Mouse (Mus musculus) embryonic facial prominence, embryonic 12.5 days (tissue): ENCODE measurements at regions not wholly inside any gene's neighbourhood (a gene's known extent, or its start where the extent isn't known, plus 50 kb on each side); places are given as distances from the start of the nearest gene placed in this dataset.
A peak's percentile ranks its signal among the peaks of the same experiment; 100 is the strongest.

Experiments
- ATAC-seq: fragments of 200-750 bp; cut with Nextera tagmentation; 2 replicates; pipeline ENCODE4 v1.8.0; 2017; ENCODE audit not compliant: insufficient number of reproducible peaks, insufficient read depth, low FRiP score, low TSS enrichment
- H3K27ac ChIP-seq: fragments of 300-500 bp; sonication (generic); 2 replicates; pipeline ENCODE4 v1.5.1; 2016; ENCODE audit warnings: mild to moderate bottlenecking
- H3K27me3 ChIP-seq: fragments of 300-500 bp; sonication (generic); 2 replicates; pipeline ENCODE4 v1.6.1; 2016; ENCODE audit warnings: mild to moderate bottlenecking, moderate library complexity
- H3K36me3 ChIP-seq: fragments of 300-500 bp; sonication (generic); 2 replicates; pipeline ENCODE4 v1.6.1; 2016; ENCODE audit warnings: mild to moderate bottlenecking
- H3K4me1 ChIP-seq: fragments of 300-500 bp; sonication (generic); 2 replicates; pipeline ENCODE4 v1.6.1; 2016
- H3K4me2 ChIP-seq: fragments of 300-500 bp; sonication (generic); replicated peaks from 2 replicates; pipeline ENCODE4 v1.6.1; 2016; ENCODE audit warnings: mild to moderate bottlenecking, moderate library complexity
- H3K4me3 ChIP-seq: fragments of 300-500 bp; sonication (generic); 2 replicates; pipeline ENCODE4 v1.5.1; 2016; ENCODE audit warnings: mild to moderate bottlenecking
- H3K9ac ChIP-seq: fragments of 300-500 bp; sonication (generic); 2 replicates; pipeline ENCODE4 v1.6.1; 2016; ENCODE audit warnings: mild to moderate bottlenecking, moderate library complexity
- H3K9me3 ChIP-seq: fragments of 300-500 bp; sonication (generic); 2 replicates; pipeline ENCODE4 v1.6.1; 2016; ENCODE audit warnings: mild to moderate bottlenecking, moderate library complexity
- WGBS: fragments of 180-500 bp; shearing (Covaris S2); methylation state at CpG from one replicate; pipeline ENCODE4 v1.1.7; 2016; 5-methylcytosine and 5-hydroxymethylcytosine counted together

GRCm38 (mm10) chr3:34206454-34206853 is 125.3 kb upstream of the Dnajc19 start:
- H3K4me3 ChIP-seq: no peak overlapping the region
- H3K27ac ChIP-seq: no peak overlapping the region
- no peak overlapping the region for H3K4me2 ChIP-seq
- WGBS: 82% methylated on average over 3 of the region's 3 CpGs
- no peaks in the 10 kb centered on the region for H3K36me3 ChIP-seq
- 0 out of 2 replicates have a peak, but pooled peaks cover 3% of the 10 kb centered on the region for H3K9me3 ChIP-seq
- H3K4me1 ChIP-seq: no peaks in the 10 kb centered on the region
- no peak overlapping the region for H3K9ac ChIP-seq
- no peaks in the 10 kb centered on the region for H3K27me3 ChIP-seq
- ATAC-seq: no peak

GRCm38 (mm10) chr3:34198228-34198627 is 117.1 kb upstream of the Dnajc19 start:
- H3K36me3 ChIP-seq: no peaks in the 10 kb centered on the region
- H3K9me3 ChIP-seq: no peaks in the 10 kb centered on the region
- H3K27me3 ChIP-seq: peaks cover 9% of the 10 kb centered on the region; the same call in 1 of the 2 replicates
- H3K9ac ChIP-seq: no peak overlapping the region
- no peak overlapping the region for H3K27ac ChIP-seq
- ATAC-seq: no peak
- no peak overlapping the region for H3K4me2 ChIP-seq
- H3K4me1 ChIP-seq: 0 out of 2 replicates have a peak, but pooled peaks cover 7% of the 10 kb centered on the region
- 24% methylated on average over 8 of the region's 8 CpGs for WGBS
- no peak overlapping the region for H3K4me3 ChIP-seq

GRCm38 (mm10) chr3:34197163-34197455 is 116.0 kb upstream of the Dnajc19 start:
- no peaks in the 10 kb centered on the region for H3K9me3 ChIP-seq
- no peak overlapping the region for H3K4me3 ChIP-seq
- 13% methylated on average over 10 of the region's 10 CpGs for WGBS
- H3K27ac ChIP-seq: no peak overlapping the region
- H3K4me2 ChIP-seq: 0 out of 2 replicates have a peak overlapping the region, but pooled peaks have one; percentile 16
- H3K27me3 ChIP-seq: peaks cover 9% of the 10 kb centered on the region; the same call in 1 of the 2 replicates
- 0 out of 2 replicates have a peak, but pooled peaks cover 7% of the 10 kb centered on the region for H3K4me1 ChIP-seq
- ATAC-seq: no peak
- no peaks in the 10 kb centered on the region for H3K36me3 ChIP-seq
- H3K9ac ChIP-seq: no peak overlapping the region

GRCm38 (mm10) chr3:34196451-34197162 is 115.5 kb upstream of the Dnajc19 start:
- no peaks in the 10 kb centered on the region for H3K9me3 ChIP-seq
- H3K36me3 ChIP-seq: no peaks in the 10 kb centered on the region
- no peak overlapping the region for H3K27ac ChIP-seq
- no peak overlapping the region for H3K4me3 ChIP-seq
- H3K9ac ChIP-seq: no peak overlapping the region
- H3K27me3 ChIP-seq: peaks cover 9% of the 10 kb centered on the region; the same call in 1 of the 2 replicates
- H3K4me1 ChIP-seq: 0 out of 2 replicates have a peak, but pooled peaks cover 7% of the 10 kb centered on the region
- no peak for ATAC-seq
- 0 out of 2 replicates have a peak overlapping the region, but pooled peaks have one; percentile 16 for H3K4me2 ChIP-seq
- WGBS: 31% methylated on average over 22 of the region's 22 CpGs

- 56% methylated on average over 13 of the region's 13 CpGs for WGBS
- H3K27ac ChIP-seq: no peak overlapping the region
- peaks cover 9% of the 10 kb centered on the region; the same call in 1 of the 2 replicates for H3K27me3 ChIP-seq
- 0 out of 2 replicates have a peak, but pooled peaks cover 7% of the 10 kb centered on the region for H3K4me1 ChIP-seq
- no peaks in the 10 kb centered on the region for H3K36me3 ChIP-seq
- no peak overlapping the region for H3K4me3 ChIP-seq
- no peak overlapping the region for H3K4me2 ChIP-seq
- no peaks in the 10 kb centered on the region for H3K9me3 ChIP-seq
- no peak overlapping the region for H3K9ac ChIP-seq
- no peak for ATAC-seq
Observed at GRCm38 (mm10) chr3:34195729-34196450, 114.8 kb upstream of the Dnajc19 start.

- Histone ChIP-seq H3K27ac (no peak overlapping the region), H3K4me3 (no peak overlapping the region), H3K9ac (no peak overlapping the region), H3K4me2 (no peak overlapping the region), H3K4me1 (no peaks in the 10 kb centered on the region), H3K36me3 (no peaks in the 10 kb centered on the region), H3K9me3 (no peaks in the 10 kb centered on the region), H3K27me3 (no peaks in the 10 kb centered on the region)
- 65% methylated on average over 6 of the region's 6 CpGs for WGBS
- no peak for ATAC-seq
Observed at GRCm38 (mm10) chr3:34173416-34174097, 92.4 kb upstream of the Dnajc19 start.

- Histone ChIP-seq H3K36me3 (no peaks in the 10 kb centered on the region), H3K4me2 (no peak overlapping the region), H3K4me1 (no peaks in the 10 kb centered on the region), H3K4me3 (no peak overlapping the region), H3K9ac (no peak overlapping the region), H3K9me3 (no peaks in the 10 kb centered on the region), H3K27me3 (no peaks in the 10 kb centered on the region), H3K27ac (no peak overlapping the region)
- ATAC-seq: no peak
- 71% methylated on average over 4 of the region's 4 CpGs for WGBS
Observed at GRCm38 (mm10) chr3:34172899-34173298, 91.8 kb upstream of the Dnajc19 start.

- Histone ChIP-seq H3K27ac (no peak overlapping the region), H3K9me3 (no peaks in the 10 kb centered on the region), H3K4me2 (no peak overlapping the region), H3K27me3 (no peaks in the 10 kb centered on the region), H3K9ac (no peak overlapping the region), H3K36me3 (no peaks in the 10 kb centered on the region), H3K4me3 (no peak overlapping the region), H3K4me1 (no peaks in the 10 kb centered on the region)
- 77% methylated on average over 6 of the region's 6 CpGs for WGBS
- ATAC-seq: no peak
Observed at GRCm38 (mm10) chr3:34171893-34172292, 90.8 kb upstream of the Dnajc19 start.

GRCm38 (mm10) chr3:34168087-34168486 is 87.0 kb upstream of the Dnajc19 start:
- H3K27ac ChIP-seq: no peak overlapping the region
- H3K36me3 ChIP-seq: no peaks in the 10 kb centered on the region
- no peaks in the 10 kb centered on the region for H3K9me3 ChIP-seq
- no peak overlapping the region for H3K4me2 ChIP-seq
- H3K4me1 ChIP-seq: no peaks in the 10 kb centered on the region
- ATAC-seq: no peak
- no peaks in the 10 kb centered on the region for H3K27me3 ChIP-seq
- H3K9ac ChIP-seq: no peak overlapping the region
- H3K4me3 ChIP-seq: no peak overlapping the region
- 88% methylated on average over 1 of the region's 1 CpGs for WGBS

GRCm38 (mm10) chr3:34150036-34150435 is 68.9 kb upstream of the Dnajc19 start:
- Histone ChIP-seq H3K4me2 (no peak overlapping the region), H3K9me3 (no peaks in the 10 kb centered on the region), H3K4me3 (no peak overlapping the region), H3K36me3 (no peaks in the 10 kb centered on the region), H3K27me3 (no peaks in the 10 kb centered on the region), H3K9ac (no peak overlapping the region), H3K27ac (no peak overlapping the region), H3K4me1 (0 out of 2 replicates have a peak, but pooled peaks cover 3% of the 10 kb centered on the region)
- ATAC-seq: no peak
- 80% methylated on average over 2 of the region's 2 CpGs for WGBS

- no peaks in the 10 kb centered on the region for H3K27me3 ChIP-seq
- no peaks in the 10 kb centered on the region for H3K36me3 ChIP-seq
- no peak overlapping the region for H3K9ac ChIP-seq
- H3K4me3 ChIP-seq: no peak overlapping the region
- no peak overlapping the region for H3K27ac ChIP-seq
- 68% methylated on average over 2 of the region's 2 CpGs for WGBS
- no peaks in the 10 kb centered on the region for H3K4me1 ChIP-seq
- no peak overlapping the region for H3K4me2 ChIP-seq
- ATAC-seq: no peak
- no peaks in the 10 kb centered on the region for H3K9me3 ChIP-seq
Observed at GRCm38 (mm10) chr3:34143652-34144051, 62.5 kb upstream of the Dnajc19 start.
